Mouse (Mus musculus) testis, adult 2 months (tissue): ENCODE results near the gene Supt6.

Experiments used
- CTCF ChIP-seq: fragments of 200-500 bp; IDR thresholded peaks from 2 replicates; pipeline ENCODE4 v1.5.1; 2012; ENCODE audit warnings: low read depth, mild to moderate bottlenecking, inconsistent platforms, low read length, moderate library complexity; ENCODE audit not compliant: control insufficient read depth, insufficient read depth, insufficient replicate concordance
- POLR2A ChIP-seq: fragments of 200-500 bp; IDR thresholded peaks from 2 replicates; pipeline ENCODE4 v1.6.1; 2012; ENCODE audit warnings: low read depth, mild to moderate bottlenecking, inconsistent platforms, low read length, moderate library complexity; ENCODE audit not compliant: control insufficient read depth

DNA sequence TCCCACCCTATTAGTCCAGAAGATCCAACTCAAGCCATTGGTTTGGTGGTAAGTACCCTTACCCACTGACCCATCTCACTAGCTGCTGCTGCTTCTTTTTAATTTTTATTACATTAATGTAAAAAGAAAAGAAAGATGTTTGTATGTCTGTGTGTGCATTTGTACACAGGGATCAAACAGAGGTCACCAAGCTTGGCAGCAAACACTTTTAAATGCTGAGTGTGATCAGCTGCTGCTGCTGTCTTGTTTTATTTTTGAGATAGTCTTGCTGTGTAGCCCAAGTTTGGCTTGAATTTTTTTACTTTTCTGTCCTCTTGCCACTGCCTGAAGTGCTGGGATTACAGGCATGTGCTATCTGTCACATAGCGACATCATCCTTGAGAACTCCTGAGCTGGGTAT is 29.8 kb upstream of the Supt6 start:
- no peak for TF ChIP-seq CTCF
- TF ChIP-seq POLR2A, result no peak
